2 mouse cellular contexts compared by ENCODE assay signal in the genomic region with DNA sequence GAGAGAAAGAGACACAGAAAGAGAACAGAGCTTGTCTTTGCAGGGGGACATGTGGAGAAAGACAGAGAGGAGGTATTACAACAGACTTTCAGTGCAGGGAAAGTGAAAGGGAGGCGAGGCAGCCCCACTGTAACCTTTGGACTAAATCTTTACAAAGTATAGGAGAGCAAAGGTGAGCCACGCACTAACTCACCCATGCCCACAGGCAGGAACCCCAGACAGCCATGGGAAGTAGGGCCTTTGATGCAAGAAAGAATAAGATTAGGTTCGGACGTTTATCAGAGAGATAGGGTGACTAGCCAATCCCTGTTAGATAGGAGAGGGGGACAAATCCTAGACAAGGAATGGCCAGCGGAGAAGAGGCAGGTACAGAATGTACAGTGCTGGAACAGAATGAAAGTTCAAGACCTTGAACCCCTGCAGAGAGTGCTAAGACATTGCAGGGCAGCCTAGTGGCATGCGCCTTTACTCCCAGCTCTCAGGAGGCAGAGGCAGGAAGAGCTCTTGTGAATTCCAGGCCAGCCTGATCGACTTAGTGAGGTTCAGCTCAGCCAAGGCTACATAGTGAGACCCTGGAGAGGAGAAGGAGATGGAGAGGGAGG.
TF ChIP-seq lines count a peak whose summit lies in the region.

No protein-coding gene starts in this region.

TF ChIP-seq in CH12.LX, 34 proteins besides CTCF, POLR2A, EP300 and RAD21:
- TF ChIP-seq PAX5 (IDR thresholded peaks at IDR 0.05; ENCODE audit: low read length) (no peak), UBTF (IDR thresholded peaks at IDR 0.05; ENCODE audit: low read depth, low read length) (no peak), ETS1 (conservative IDR thresholded peaks at IDR 0.05; ENCODE audit: low read depth, low read length) (no peak), MAX (IDR thresholded peaks at IDR 0.05; ENCODE audit: low read length) (no peak), USF2 (conservative IDR thresholded peaks at IDR 0.05; ENCODE audit: low read depth, low read length) (no peak), ZMIZ1 (IDR thresholded peaks at IDR 0.05; ENCODE audit: low read depth, low read length) (no peak), TCF12 (IDR thresholded peaks at IDR 0.05; ENCODE audit: low read depth, low read length) (no peak), ZKSCAN1 (IDR thresholded peaks at IDR 0.05; ENCODE audit: borderline replicate concordance, low read depth, low read length) (no peak)

TF ChIP-seq in myocyte, 11 proteins besides CTCF, POLR2A, EP300 and RAD21:
- TF ChIP-seq CEBPB (IDR thresholded peaks at IDR 0.05; ENCODE audit: insufficient read depth, poor library complexity, severe bottlenecking) (no peak), SRF (IDR thresholded peaks at IDR 0.05; ENCODE audit: control insufficient read depth, insufficient read length, low read depth) (no peak), MAX (IDR thresholded peaks at IDR 0.05; ENCODE audit: low read depth) (no peak)
